Mouse (Mus musculus) heart, postnatal 0 days (tissue): Measurements from ENCODE around the gene Fam161b. TPM values are rescaled to one million over a fixed set of nuclear protein-coding genes. Genes with fewer than 3 reads are reported as not detected.
A peak's percentile ranks its signal among the peaks of the same experiment; 100 is the strongest.

Source experiments
- ATAC-seq: fragments of 200-750 bp; cut with Nextera tagmentation; 2 replicates; pipeline ENCODE4 v1.8.0; 2017; ENCODE audit warnings: low read depth, moderate number of reproducible peaks, moderate library complexity; ENCODE audit not compliant: insufficient read depth
- DNase-seq: peaks from one replicate; pipeline ENCODE4 v3.0.0-alpha.2; 2016; ENCODE audit warnings: low spot score
- H3K27ac ChIP-seq: fragments of 300-500 bp; sonication (generic); 2 replicates; pipeline ENCODE4 v1.5.1; 2014; ENCODE audit warnings: low read depth, mild to moderate bottlenecking
- H3K27me3 ChIP-seq: fragments of 300-500 bp; sonication (generic); 2 replicates; pipeline ENCODE4 v1.6.1; 2014; ENCODE audit warnings: low read length, mixed read lengths; ENCODE audit not compliant: control insufficient read depth, insufficient read depth
- H3K36me3 ChIP-seq: fragments of 300-500 bp; sonication (generic); replicated peaks from 2 replicates; pipeline ENCODE4 v1.6.1; 2014; ENCODE audit warnings: low read length, mixed read lengths; ENCODE audit not compliant: control insufficient read depth, insufficient read depth
- H3K4me1 ChIP-seq: fragments of 300-500 bp; sonication (generic); 2 replicates; pipeline ENCODE4 v1.6.1; 2014; ENCODE audit warnings: antibody characterized with exemption; ENCODE audit not compliant: control insufficient read depth, insufficient read depth
- H3K4me2 ChIP-seq: fragments of 300-500 bp; sonication (generic); 2 replicates; pipeline ENCODE4 v1.6.1; 2014; ENCODE audit warnings: low read depth, mild to moderate bottlenecking, low read length, moderate library complexity
- H3K4me3 ChIP-seq: fragments of 300-500 bp; sonication (generic); 2 replicates; pipeline ENCODE4 v1.5.1; 2014; ENCODE audit warnings: low read depth, low read length
- H3K9ac ChIP-seq: fragments of 300-500 bp; sonication (generic); replicated peaks from 2 replicates; pipeline ENCODE4 v1.6.1; 2014; ENCODE audit warnings: low read depth, low read length, mixed read lengths
- H3K9me3 ChIP-seq: fragments of 300-500 bp; sonication (generic); replicated peaks from 2 replicates; pipeline ENCODE4 v1.6.1; 2016; ENCODE audit warnings: low read length; ENCODE audit not compliant: control insufficient read depth
- CTCF ChIP-seq: IDR thresholded peaks from 2 replicates; pipeline ENCODE4 v1.5.1; 2016; ENCODE audit warnings: antibody characterized with exemption, control low read depth, low read depth
- EP300 ChIP-seq: IDR thresholded peaks from 2 replicates; pipeline ENCODE4 v1.6.1; 2016; ENCODE audit warnings: antibody characterized with exemption, low read depth
- WGBS: fragments of 180-500 bp; shearing (Covaris S2); extraction: QIAGEN DNeasy Blood & Tissue Kit; methylation state at CpG from one replicate; pipeline ENCODE4 v1.1.7; 2014; 5-methylcytosine and 5-hydroxymethylcytosine counted together
- polyA plus RNA-seq: library from polyadenylated mRNA; unstranded; fragments of >200 nt; fragmentation: Nextera tagmentation; extraction: Ambion mirVana; gene quantifications from 2 replicates; pipeline ENCODE4 v1.2.1, GENCODE M21; 2015
- total RNA-seq: library from RNA; depleted of rRNA; stranded (reverse); fragments of >200 nt; gene quantifications from 2 replicates; pipeline ENCODE4 v1.2.3, GENCODE M21; 2014; ENCODE audit warnings: low replicate concordance; rRNA removed

Fam161b gene
- total RNA-seq = 3.4 and 4.0 TPM in 2 replicates
- polyA plus RNA-seq = 5.6 and 6.0 TPM in 2 replicates

DNA sequence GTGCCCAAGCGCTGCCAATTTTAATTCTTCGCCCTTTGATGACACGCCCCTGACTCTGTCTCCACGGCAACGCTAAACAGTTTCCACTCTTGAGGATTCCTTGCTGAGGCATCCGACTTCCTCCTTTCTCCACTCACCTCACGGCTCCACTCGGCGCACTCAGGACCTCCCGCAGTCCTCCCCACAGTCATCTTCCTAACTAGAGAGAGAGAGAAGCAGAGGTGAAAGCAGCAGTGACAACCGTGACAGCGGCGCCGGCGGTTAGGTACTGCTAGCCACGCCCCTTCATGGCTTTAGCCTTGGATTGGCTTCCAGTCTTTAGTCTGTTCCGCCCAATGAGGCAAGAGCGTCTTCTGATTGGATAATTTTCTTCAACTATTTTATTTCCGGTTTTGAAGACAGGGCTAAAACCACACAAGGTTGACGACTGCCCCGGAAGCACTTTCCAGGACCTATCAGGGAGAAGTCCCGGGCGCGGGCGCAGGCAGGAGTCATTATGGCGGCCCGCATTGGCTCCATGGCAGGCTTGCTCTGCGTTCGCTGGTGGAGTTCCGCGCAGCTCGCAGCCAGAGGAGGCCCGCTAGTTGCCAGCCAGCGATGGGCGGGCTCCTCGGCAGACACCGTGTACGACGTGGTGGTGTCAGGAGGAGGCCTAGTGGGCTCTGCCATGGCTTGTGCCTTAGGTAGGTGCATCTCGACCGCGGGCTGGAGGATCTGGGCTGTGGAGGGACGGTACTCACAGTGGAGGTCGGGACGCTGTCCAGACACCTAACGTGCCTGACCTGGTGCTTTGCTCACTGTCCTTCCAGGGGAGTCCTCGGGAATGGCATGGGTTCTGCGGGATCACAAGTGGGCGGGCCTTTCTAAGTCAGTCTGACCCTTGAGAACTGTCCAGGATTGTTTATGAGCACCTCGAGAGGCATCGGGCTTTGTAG, at the start of gene Fam161b, which contains the start of gene Coq6:
TSS of gene Fam161b (minus strand) at position 279 of the 935 bp plus-strand sequence.
TSS of gene Coq6 (plus strand) at position 103 of the 935 bp plus-strand sequence.
- ATAC-seq = peak; percentile 98
- Histone ChIP-seq H3K27me3 (no peaks in the 10 kb centered on the region), H3K4me3 (peak within 1 kb of the TSS; percentile 75), H3K9me3 (no peaks in the 10 kb centered on the region), H3K36me3 (peaks cover 9% of the 10 kb centered on the region), H3K9ac (peak within 1 kb of the TSS; percentile 63), H3K27ac (peak within 1 kb of the TSS; percentile 52), H3K4me2 (peak within 1 kb of the TSS; percentile 90), H3K4me1 (peaks cover 30% of the 10 kb centered on the region)
- TF ChIP-seq CTCF (no peak), EP300 (no peak)
- DNase-seq = peak; percentile 99
- under 1% methylated on average over 51 of the region's 51 CpGs for WGBS

DNA sequence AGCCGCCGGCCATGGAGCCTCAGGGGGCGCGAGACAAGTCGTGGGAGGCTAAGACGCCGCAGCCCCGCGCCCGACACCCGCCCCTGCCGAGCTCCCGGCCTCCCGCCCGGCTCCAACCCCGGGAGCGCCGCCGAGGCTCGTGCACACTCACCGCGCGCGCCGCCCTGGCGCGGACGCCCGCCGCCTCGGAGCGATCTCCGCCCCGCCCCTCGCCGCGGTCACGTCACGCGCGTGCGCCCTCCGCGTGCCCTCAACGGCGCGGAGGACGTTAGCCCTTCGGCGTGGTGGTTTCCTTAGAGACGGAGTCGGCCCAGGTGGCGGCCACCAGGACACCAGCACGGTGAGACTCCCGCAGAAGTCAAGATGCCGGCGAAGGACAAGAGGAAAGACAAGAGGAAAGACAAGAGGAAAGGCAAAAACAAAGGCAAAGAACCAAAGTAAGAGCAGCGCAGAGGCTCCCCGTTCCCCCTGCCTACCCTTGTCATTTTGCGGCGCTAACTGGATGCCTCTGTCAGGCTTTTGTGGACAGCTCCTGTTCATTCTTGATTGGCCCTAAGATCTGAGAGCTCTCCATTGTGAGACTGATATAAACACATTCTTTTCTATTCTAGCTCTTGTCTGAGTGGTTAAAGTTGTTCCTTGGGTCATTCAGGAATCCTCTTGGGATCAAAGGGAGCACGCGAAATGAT, 47.3 kb upstream of the Fam161b start, which contains the start of the genes Entpd5 and Bbof1:
TSS of gene Entpd5 (minus strand) at position 211 of the 689 bp plus-strand sequence.
TSS of gene Bbof1 (plus strand) at position 253 of the 689 bp plus-strand sequence.
- Histone ChIP-seq H3K27ac (peak within 1 kb of the TSS; percentile 91), H3K9me3 (no peaks in the 10 kb centered on the region), H3K27me3 (no peaks in the 10 kb centered on the region), H3K4me3 (peak within 1 kb of the TSS; percentile 66), H3K36me3 (no peaks in the 10 kb centered on the region), H3K4me2 (peak within 1 kb of the TSS; percentile 97), H3K4me1 (no peaks in the 10 kb centered on the region), H3K9ac (peak within 1 kb of the TSS; percentile 74)
- peak; percentile 97 for ATAC-seq
- peak; percentile 80 for DNase-seq
- 1% methylated on average over 58 of the region's 63 CpGs for WGBS
- TF ChIP-seq CTCF (no peak), EP300 (no peak)

DNA sequence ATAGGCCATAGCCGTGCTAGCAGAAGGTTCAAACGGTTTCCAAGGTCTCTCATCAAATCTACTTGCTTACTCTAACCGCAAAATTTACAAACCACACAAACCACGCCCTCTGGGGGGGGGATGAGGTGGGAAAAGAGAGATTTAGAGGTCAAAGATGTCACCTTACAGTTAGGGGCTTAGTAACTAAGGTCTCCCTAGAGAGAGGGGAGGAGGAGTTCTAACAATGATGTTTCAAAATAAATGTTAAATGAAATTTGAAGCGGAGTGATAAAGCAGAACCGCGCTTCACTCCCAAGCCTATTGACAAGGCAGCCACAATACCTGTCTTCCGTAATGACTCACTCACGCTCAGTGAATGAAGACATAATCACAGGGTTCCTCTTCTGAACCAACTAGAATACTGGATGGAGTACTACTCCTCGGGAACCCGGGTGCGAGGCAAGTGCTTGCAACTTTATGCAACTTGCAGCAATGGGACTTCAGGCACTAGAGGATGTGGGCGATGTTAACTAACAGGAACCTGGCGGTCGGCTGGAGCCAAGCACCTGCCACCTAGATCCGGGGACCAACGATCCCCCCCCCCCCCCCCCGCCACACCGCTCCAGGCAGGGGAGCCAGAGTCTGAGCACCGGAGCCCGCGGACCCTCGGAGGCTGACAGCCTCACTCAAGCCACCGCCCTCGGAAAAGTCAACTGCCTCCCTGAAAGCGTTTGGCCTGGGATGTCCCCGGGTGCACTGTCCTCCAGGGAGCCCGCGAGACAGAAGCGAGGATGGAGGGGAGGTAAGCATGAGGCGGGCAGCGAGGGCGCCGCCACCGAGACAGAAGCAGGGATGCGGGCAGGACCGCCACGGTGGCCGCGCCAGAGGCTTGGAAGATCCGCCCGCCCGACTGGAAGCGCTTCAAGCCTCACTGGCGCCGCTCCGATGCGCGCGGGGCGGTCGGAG, 46.5 kb upstream of the Fam161b start:
- ATAC-seq (peak; percentile 63), DNase-seq (no peak)
- Histone ChIP-seq H3K27ac (peak overlapping the region; percentile 91), H3K9ac (peak overlapping the region; percentile 74), H3K9me3 (no peaks in the 10 kb centered on the region), H3K36me3 (no peaks in the 10 kb centered on the region), H3K27me3 (no peaks in the 10 kb centered on the region), H3K4me3 (peak overlapping the region; percentile 66), H3K4me2 (peak overlapping the region; percentile 97), H3K4me1 (no peaks in the 10 kb centered on the region)
- TF ChIP-seq CTCF = no peak
- TF ChIP-seq EP300 = no peak
- 1% methylated on average over 41 of the region's 52 CpGs for WGBS

DNA sequence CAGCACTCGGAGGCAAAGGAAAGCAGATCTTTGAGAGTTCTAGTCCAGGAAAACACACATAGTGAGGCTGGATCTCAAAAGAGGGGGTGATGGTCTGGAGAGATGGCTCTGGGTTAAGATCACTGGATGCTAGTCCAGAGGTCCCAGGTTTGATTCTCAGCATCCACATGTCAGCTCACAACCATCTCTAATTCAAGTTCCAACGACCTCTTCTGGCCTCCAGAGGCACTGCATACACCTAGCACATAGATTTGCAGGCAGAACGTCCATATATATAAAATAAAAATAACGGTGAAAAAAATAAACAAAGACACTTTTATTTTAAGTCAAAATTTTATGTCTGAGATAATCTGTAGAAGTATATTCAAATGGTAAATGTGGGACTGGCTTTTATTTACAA, 45.6 kb upstream of the Fam161b start:
- H3K9me3 ChIP-seq = no peaks in the 10 kb centered on the region
- no peak overlapping the region for H3K27ac ChIP-seq
- WGBS = 66% methylated on average over 4 of the region's 4 CpGs
- DNase-seq (no peak), ATAC-seq (no peak)
- H3K9ac ChIP-seq = no peak overlapping the region
- TF ChIP-seq CTCF (peak; percentile 16; the same call in 1 of the 2 replicates), EP300 (no peak)
- no peak overlapping the region for H3K4me3 ChIP-seq
- H3K36me3 ChIP-seq = no peaks in the 10 kb centered on the region
- no peaks in the 10 kb centered on the region for H3K4me1 ChIP-seq
- H3K27me3 ChIP-seq = no peaks in the 10 kb centered on the region
- no peak overlapping the region for H3K4me2 ChIP-seq
